Mouse (Mus musculus): ENCODE measurements at regions not wholly inside any gene's neighbourhood (a gene's known extent, or its start where the extent isn't known, plus 50 kb on each side); places are given as distances from the start of the nearest gene placed in this dataset.

DNA sequence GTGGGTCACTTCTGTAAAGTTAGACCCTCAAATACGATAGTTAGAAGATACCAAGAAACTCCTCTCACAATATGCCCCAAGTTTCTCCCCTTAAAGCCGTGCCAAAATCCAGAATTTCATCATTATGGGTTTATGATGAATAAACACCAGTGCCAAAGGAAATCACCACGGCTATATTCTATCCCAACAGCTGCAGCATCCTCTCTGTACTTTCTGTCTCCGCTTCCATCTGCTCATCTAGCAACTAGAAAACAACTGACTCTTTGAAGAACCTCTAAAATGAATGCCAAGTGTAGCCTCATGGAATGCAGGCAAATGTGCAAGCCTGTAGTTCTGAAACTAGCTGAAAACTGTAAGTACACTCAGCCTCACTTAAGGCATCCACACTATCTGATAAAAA is 90.7 kb upstream of the B3gat1 start:
- DNase-seq (ENCODE audit: low read depth, low spot score) = no peak
- Histone ChIP-seq H3K9ac (ENCODE audit: insufficient read depth, low read depth, low read length, poor library complexity, severe bottlenecking) (no peak overlapping the region), H3K36me3 (ENCODE audit: control insufficient read depth, insufficient read depth, low read length, poor library complexity, severe bottlenecking) (no peaks in the 10 kb centered on the region), H3K4me1 (ENCODE audit: control insufficient read depth in 2 of 2, insufficient read depth in 2 of 2, low read length in 2 of 2, poor library complexity in 1 of 2) (no peaks in the 10 kb centered on the region), H3K4me3 (ENCODE audit: insufficient read depth in 1 of 2, low read depth in 1 of 2, low read length in 2 of 2, poor library complexity in 1 of 2, severe bottlenecking in 1 of 2) (no peak overlapping the region), H3K9me3 (ENCODE audit: control insufficient read depth, insufficient read depth, low read depth, low read length) (no peaks in the 10 kb centered on the region), H3K27ac (ENCODE audit: insufficient read depth, low read depth, low read length, poor library complexity, severe bottlenecking) (no peak overlapping the region)
- in situ Hi-C loops (cut with MboI; ENCODE audit: low sequenced_read_pairs in 2 of 2, unreplicated experiment in 2 of 2) = no loop called here
- TF ChIP-seq CHD2 (IDR thresholded peaks at IDR 0.05; ENCODE audit: low read depth, low read length) = no peak
- TF ChIP-seq MAFK (IDR thresholded peaks at IDR 0.05; ENCODE audit: insufficient read depth, low read depth, low read length) = no peak
- TF ChIP-seq ZC3H11A (IDR thresholded peaks at IDR 0.05; ENCODE audit: borderline replicate concordance, low read depth, low read length) = no peak
- no peak for TF ChIP-seq HCFC1 (IDR thresholded peaks at IDR 0.05; ENCODE audit: borderline replicate concordance, insufficient read depth, low read length)
- TF ChIP-seq ZNF384 (IDR thresholded peaks at IDR 0.05; ENCODE audit: low read depth, low read length) = no peak

DNA sequence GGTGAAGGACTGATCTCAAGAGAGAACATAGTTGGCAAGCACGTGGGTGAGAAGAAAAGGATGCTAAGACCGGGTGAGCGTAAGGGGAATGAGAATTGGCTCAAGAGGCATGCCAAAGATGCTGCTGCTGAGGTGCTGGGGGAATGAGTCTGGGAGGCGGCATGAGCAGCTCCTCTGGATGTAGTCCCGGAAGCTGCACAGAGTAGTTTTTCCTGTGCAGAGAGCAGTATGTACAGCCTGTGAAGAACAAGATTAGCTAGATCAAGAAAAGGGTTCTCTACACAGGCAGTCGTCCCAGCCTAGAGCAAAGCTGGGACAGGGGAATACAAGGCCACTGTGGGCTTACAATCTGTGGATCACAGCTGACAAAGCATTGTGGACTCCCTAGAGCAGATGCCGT is 84.0 kb upstream of the B3gat1 start:
- H3K9me3 ChIP-seq (ENCODE audit: control insufficient read depth, insufficient read depth, low read depth, low read length) = no peaks in the 10 kb centered on the region
- no peak overlapping the region for H3K9ac ChIP-seq (ENCODE audit: insufficient read depth, low read depth, low read length, poor library complexity, severe bottlenecking)
- TF ChIP-seq MAFK (IDR thresholded peaks at IDR 0.05; ENCODE audit: insufficient read depth, low read depth, low read length) (no peak), ZNF384 (IDR thresholded peaks at IDR 0.05; ENCODE audit: low read depth, low read length) (no peak), HCFC1 (IDR thresholded peaks at IDR 0.05; ENCODE audit: borderline replicate concordance, insufficient read depth, low read length) (no peak)
- H3K36me3 ChIP-seq (ENCODE audit: control insufficient read depth, insufficient read depth, low read length, poor library complexity, severe bottlenecking) = no peaks in the 10 kb centered on the region
- no peak overlapping the region for H3K4me3 ChIP-seq (ENCODE audit: insufficient read depth in 1 of 2, low read depth in 1 of 2, low read length in 2 of 2, poor library complexity in 1 of 2, severe bottlenecking in 1 of 2)
- H3K27ac ChIP-seq (ENCODE audit: insufficient read depth, low read depth, low read length, poor library complexity, severe bottlenecking) = no peak overlapping the region
- DNase-seq (ENCODE audit: low read depth, low spot score) = no peak
- in situ Hi-C loops (cut with MboI; ENCODE audit: low sequenced_read_pairs in 2 of 2, unreplicated experiment in 2 of 2) = no loop called here
- no peaks in the 10 kb centered on the region for H3K4me1 ChIP-seq (ENCODE audit: control insufficient read depth in 2 of 2, insufficient read depth in 2 of 2, low read length in 2 of 2, poor library complexity in 1 of 2)

DNA sequence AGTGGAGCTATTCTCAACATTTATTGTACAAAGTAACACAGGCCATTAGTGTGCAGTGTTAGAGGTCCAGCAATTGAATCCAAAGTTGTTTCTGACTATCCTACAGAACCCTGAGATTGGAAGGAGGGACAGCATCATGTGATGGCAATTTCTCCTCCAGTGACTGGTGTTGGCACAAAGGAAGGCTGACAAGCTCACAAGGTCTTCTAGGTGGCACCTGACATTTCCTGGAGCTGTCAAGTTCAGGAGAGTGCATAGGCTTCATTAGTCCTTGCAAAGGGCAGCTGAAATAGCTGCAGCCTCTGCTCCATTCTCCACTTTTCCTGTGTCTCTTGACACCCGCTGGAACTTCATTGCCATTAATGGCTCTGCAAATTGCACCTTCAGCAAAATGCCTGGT is 80.6 kb upstream of the B3gat1 start:
- no peaks in the 10 kb centered on the region for H3K9me3 ChIP-seq (ENCODE audit: control insufficient read depth, insufficient read depth, low read depth, low read length)
- no peak for DNase-seq (ENCODE audit: low read depth, low spot score)
- H3K4me1 ChIP-seq (ENCODE audit: control insufficient read depth in 2 of 2, insufficient read depth in 2 of 2, low read length in 2 of 2, poor library complexity in 1 of 2) = no peaks in the 10 kb centered on the region
- H3K36me3 ChIP-seq (ENCODE audit: control insufficient read depth, insufficient read depth, low read length, poor library complexity, severe bottlenecking) = no peaks in the 10 kb centered on the region
- in situ Hi-C loops (cut with MboI; ENCODE audit: low sequenced_read_pairs in 2 of 2, unreplicated experiment in 2 of 2) = no loop called here
- H3K4me3 ChIP-seq (ENCODE audit: insufficient read depth in 1 of 2, low read depth in 1 of 2, low read length in 2 of 2, poor library complexity in 1 of 2, severe bottlenecking in 1 of 2) = no peak overlapping the region
- TF ChIP-seq HCFC1 (IDR thresholded peaks at IDR 0.05; ENCODE audit: borderline replicate concordance, insufficient read depth, low read length) (no peak), MAFK (IDR thresholded peaks at IDR 0.05; ENCODE audit: insufficient read depth, low read depth, low read length) (no peak), ZNF384 (IDR thresholded peaks at IDR 0.05; ENCODE audit: low read depth, low read length) (no peak), CHD2 (IDR thresholded peaks at IDR 0.05; ENCODE audit: low read depth, low read length) (no peak), ZC3H11A (IDR thresholded peaks at IDR 0.05; ENCODE audit: borderline replicate concordance, low read depth, low read length) (no peak)
- no peak overlapping the region for H3K9ac ChIP-seq (ENCODE audit: insufficient read depth, low read depth, low read length, poor library complexity, severe bottlenecking)
- no peak overlapping the region for H3K27ac ChIP-seq (ENCODE audit: insufficient read depth, low read depth, low read length, poor library complexity, severe bottlenecking)

DNA sequence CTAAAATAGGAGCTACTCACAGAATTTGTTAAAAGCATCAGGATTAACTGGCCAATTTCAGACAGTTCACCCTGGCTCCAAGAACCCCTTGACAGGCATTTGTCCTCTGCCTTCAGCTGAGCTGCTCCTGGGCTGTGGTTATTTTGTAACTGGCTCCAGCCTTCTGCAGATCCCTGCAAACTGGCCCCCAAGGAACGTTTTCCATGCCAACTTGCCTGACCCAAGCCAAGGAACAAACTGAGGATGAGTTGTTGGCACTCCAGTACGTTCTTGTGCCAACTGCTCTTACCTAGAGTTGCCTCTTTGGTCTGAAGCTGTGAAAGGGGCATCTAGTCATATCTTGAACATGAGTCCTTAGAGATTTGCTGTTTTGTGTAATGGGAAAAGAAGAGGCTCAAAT is 74.2 kb upstream of the B3gat1 start:
- H3K4me1 ChIP-seq (ENCODE audit: control insufficient read depth in 2 of 2, insufficient read depth in 2 of 2, low read length in 2 of 2, poor library complexity in 1 of 2) = no peaks in the 10 kb centered on the region

DNA sequence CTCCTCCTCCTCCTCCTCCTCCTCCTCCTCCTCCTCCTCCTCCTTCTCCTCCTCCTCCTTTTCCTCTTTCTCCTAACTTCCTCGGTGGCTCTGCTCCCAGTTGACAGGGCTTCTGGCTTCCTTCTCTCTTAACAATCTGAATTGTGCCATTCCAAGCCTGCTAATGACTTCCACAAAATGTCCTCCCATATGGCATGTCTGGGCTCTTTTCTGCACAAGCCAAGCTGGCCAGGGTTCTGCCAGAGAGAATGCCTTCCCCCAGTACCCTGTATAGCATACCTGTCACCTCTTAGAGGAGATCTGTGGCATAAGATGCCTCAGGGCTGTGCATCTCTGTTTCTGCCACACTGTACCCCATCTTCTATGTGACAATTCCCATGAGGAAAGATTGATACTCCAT is 70.0 kb upstream of the B3gat1 start:
- H3K9ac ChIP-seq (ENCODE audit: insufficient read depth, low read depth, low read length, poor library complexity, severe bottlenecking) = no peak overlapping the region
- in situ Hi-C loops (cut with MboI; ENCODE audit: low sequenced_read_pairs in 2 of 2, unreplicated experiment in 2 of 2) = no loop called here
- no peak overlapping the region for H3K27ac ChIP-seq (ENCODE audit: insufficient read depth, low read depth, low read length, poor library complexity, severe bottlenecking)
- no peaks in the 10 kb centered on the region for H3K36me3 ChIP-seq (ENCODE audit: control insufficient read depth, insufficient read depth, low read length, poor library complexity, severe bottlenecking)
- TF ChIP-seq ZC3H11A (IDR thresholded peaks at IDR 0.05; ENCODE audit: borderline replicate concordance, low read depth, low read length) (no peak), HCFC1 (IDR thresholded peaks at IDR 0.05; ENCODE audit: borderline replicate concordance, insufficient read depth, low read length) (no peak), MAFK (IDR thresholded peaks at IDR 0.05; ENCODE audit: insufficient read depth, low read depth, low read length) (no peak), CHD2 (IDR thresholded peaks at IDR 0.05; ENCODE audit: low read depth, low read length) (no peak), ZNF384 (IDR thresholded peaks at IDR 0.05; ENCODE audit: low read depth, low read length) (no peak)
- no peaks in the 10 kb centered on the region for H3K9me3 ChIP-seq (ENCODE audit: control insufficient read depth, insufficient read depth, low read depth, low read length)
- no peaks in the 10 kb centered on the region for H3K4me1 ChIP-seq (ENCODE audit: control insufficient read depth in 2 of 2, insufficient read depth in 2 of 2, low read length in 2 of 2, poor library complexity in 1 of 2)
- no peak overlapping the region for H3K4me3 ChIP-seq (ENCODE audit: insufficient read depth in 1 of 2, low read depth in 1 of 2, low read length in 2 of 2, poor library complexity in 1 of 2, severe bottlenecking in 1 of 2)
- DNase-seq (ENCODE audit: low read depth, low spot score) = no peak

More for the DNA sequence above, 74.2 kb upstream of the B3gat1 start:
- in situ Hi-C loops (cut with MboI; ENCODE audit: low sequenced_read_pairs in 2 of 2, unreplicated experiment in 2 of 2) = no loop called here
- H3K4me3 ChIP-seq (ENCODE audit: insufficient read depth in 1 of 2, low read depth in 1 of 2, low read length in 2 of 2, poor library complexity in 1 of 2, severe bottlenecking in 1 of 2) = no peak overlapping the region
- DNase-seq (ENCODE audit: low read depth, low spot score) = no peak
- H3K27ac ChIP-seq (ENCODE audit: insufficient read depth, low read depth, low read length, poor library complexity, severe bottlenecking) = no peak overlapping the region
- TF ChIP-seq ZC3H11A (IDR thresholded peaks at IDR 0.05; ENCODE audit: borderline replicate concordance, low read depth, low read length) = no peak
- TF ChIP-seq CHD2 (IDR thresholded peaks at IDR 0.05; ENCODE audit: low read depth, low read length) = no peak
- TF ChIP-seq HCFC1 (IDR thresholded peaks at IDR 0.05; ENCODE audit: borderline replicate concordance, insufficient read depth, low read length) = no peak
- TF ChIP-seq MAFK (IDR thresholded peaks at IDR 0.05; ENCODE audit: insufficient read depth, low read depth, low read length) = no peak
- no peak for TF ChIP-seq ZNF384 (IDR thresholded peaks at IDR 0.05; ENCODE audit: low read depth, low read length)
- no peaks in the 10 kb centered on the region for H3K9me3 ChIP-seq (ENCODE audit: control insufficient read depth, insufficient read depth, low read depth, low read length)
- H3K36me3 ChIP-seq (ENCODE audit: control insufficient read depth, insufficient read depth, low read length, poor library complexity, severe bottlenecking) = no peaks in the 10 kb centered on the region
- H3K9ac ChIP-seq (ENCODE audit: insufficient read depth, low read depth, low read length, poor library complexity, severe bottlenecking) = no peak overlapping the region

All from ES-E14 (cell line).